9 mouse cellular contexts compared by ENCODE assay signal in genomic region chr2:152197301-152197712, GRCm38 (mm10). TPM values are rescaled to one million over a fixed set of nuclear protein-coding genes. Genes with fewer than 3 reads are reported as not detected.
DNase-seq lines count a peak whose midpoint lies in the region; ATAC-seq and TF ChIP-seq lines count a peak whose summit lies in the region.
"Had no signal": no experiment of that assay in that cellular context is flagged by ENCODE, and none has a peak within 500 bp of the region (broad histone marks: within the 10 kb centered on the region; RNA-seq: fewer than 3 reads in every experiment).

No protein-coding gene starts in this region.

- no peak overlapping the region for H3K4me2 ChIP-seq in forebrain, embryonic 16.5 days (ENCODE audit: low read length)
- no peak overlapping the region for H3K4me2 ChIP-seq in lung, embryonic 14.5 days

- H3K36me3 ChIP-seq in forebrain, embryonic 16.5 days (ENCODE audit: control insufficient read depth, insufficient read depth), result no peaks in the 10 kb centered on the region
- no peaks in the 10 kb centered on the region for H3K36me3 ChIP-seq in lung, embryonic 14.5 days (ENCODE audit: insufficient read depth)
- no peaks in the 10 kb centered on the region for H3K36me3 ChIP-seq in thymus, adult 2 months (ENCODE audit: control insufficient read depth, insufficient read depth, low read length)

- WGBS in forebrain, embryonic 16.5 days, result 44% methylated on average over 10 of the region's 10 CpGs
- 41% methylated on average over 10 of the region's 10 CpGs for WGBS in lung, embryonic 14.5 days
- 51% methylated on average over 10 of the region's 10 CpGs for WGBS in olfactory bulb, adult 2 months
- WGBS in thymus, adult 2 months, result 51% methylated on average over 10 of the region's 10 CpGs

- H3K27ac ChIP-seq in forebrain, embryonic 16.5 days (ENCODE audit: low read length), result peak overlapping the region; percentile 45
- H3K27ac ChIP-seq in lung, embryonic 14.5 days (ENCODE audit: low read depth), result no peak overlapping the region
- no peak overlapping the region for H3K27ac ChIP-seq in olfactory bulb, adult 2 months (ENCODE audit: insufficient read depth, low read depth, low read length)
- H3K27ac ChIP-seq in thymus, adult 2 months (ENCODE audit: control insufficient read depth, insufficient read depth, low read length), result no peak overlapping the region
- H3K27ac ChIP-seq: macrophage had no signal

- TF ChIP-seq POLR2A in olfactory bulb, adult 2 months (IDR thresholded peaks at IDR 0.05; ENCODE audit: insufficient read depth, low read depth, low read length), result no peak
- no peak for TF ChIP-seq POLR2A in thymus, adult 2 months (IDR thresholded peaks at IDR 0.05; ENCODE audit: control insufficient read depth, extremely low read depth, insufficient read depth, low read length, poor library complexity)

- 0 out of 2 replicates have a peak overlapping the region, but pooled peaks have one; percentile 18 for H3K9ac ChIP-seq in forebrain, embryonic 16.5 days (replicated peaks; ENCODE audit: low read depth, low read length)
- H3K9ac ChIP-seq in lung, embryonic 14.5 days, result no peak overlapping the region

- peak; percentile 89 for TF ChIP-seq CTCF in lung, embryonic 14.5 days (IDR thresholded peaks at IDR 0.05; ENCODE audit: low read depth)
- 0 out of 2 replicates have a peak, but pooled peaks have one; percentile 24 for TF ChIP-seq CTCF in olfactory bulb, adult 2 months (IDR thresholded peaks at IDR 0.05; ENCODE audit: insufficient read depth, low read depth, low read length)
- TF ChIP-seq CTCF in thymus, adult 2 months (IDR thresholded peaks at IDR 0.05; ENCODE audit: borderline replicate concordance, control insufficient read depth, extremely low read depth, insufficient read depth, low read length, poor library complexity), result no peak

- H3K27me3 ChIP-seq in forebrain, embryonic 16.5 days (replicated peaks; ENCODE audit: control insufficient read depth, insufficient read depth, low read length), result no peaks in the 10 kb centered on the region
- no peaks in the 10 kb centered on the region for H3K27me3 ChIP-seq in lung, embryonic 14.5 days (ENCODE audit: insufficient read depth, low read length)
- H3K27me3 ChIP-seq in thymus, adult 2 months (ENCODE audit: control insufficient read depth, insufficient read depth, low read length), result no peaks in the 10 kb centered on the region

- peak; percentile 91 for ATAC-seq in forebrain, embryonic 16.5 days
- ATAC-seq in hematopoietic stem cell, adult 5-6 weeks (replicated peaks in 1 of 2; ENCODE audit: insufficient read depth in 1 of 2, low FRiP score in 2 of 2, low TSS enrichment in 1 of 2, low read depth in 1 of 2, poor library complexity in 2 of 2, severe bottlenecking in 2 of 2), result peak; percentile 96
- ATAC-seq in lung, embryonic 14.5 days (ENCODE audit: insufficient read depth), result peak; percentile 78

- H3K9me3 ChIP-seq in forebrain, embryonic 16.5 days (ENCODE audit: control insufficient read depth, low read length), result no peaks in the 10 kb centered on the region
- no peaks in the 10 kb centered on the region for H3K9me3 ChIP-seq in lung, embryonic 14.5 days (ENCODE audit: low read depth, low read length)

- DNase-seq in MN1 (ENCODE audit: low spot score), result peak; percentile 84
- DNase-seq in cerebellum, adult 11-12 months, result peak; percentile 61
- peak; percentile 37 to 85 for DNase-seq in layer of hippocampus, adult 18-20 months (ENCODE audit: low spot score in 2 of 2)
- peak; percentile 91 for DNase-seq in lung, embryonic 14.5 days
- peak; percentile 48 for DNase-seq in thymus, adult 2 months

- H3K4me1 ChIP-seq in forebrain, embryonic 16.5 days (replicated peaks; ENCODE audit: control insufficient read depth, insufficient read depth, low read length), result 0 out of 2 replicates have a peak, but pooled peaks cover 4% of the 10 kb centered on the region
- no peaks in the 10 kb centered on the region for H3K4me1 ChIP-seq in lung, embryonic 14.5 days (ENCODE audit: insufficient read depth)
- no peaks in the 10 kb centered on the region for H3K4me1 ChIP-seq in olfactory bulb, adult 2 months (ENCODE audit: control insufficient read depth, insufficient read depth, low read length)
- H3K4me1 ChIP-seq in thymus, adult 2 months (replicated peaks; ENCODE audit: control insufficient read depth, insufficient read depth, low read length), result no peaks in the 10 kb centered on the region

- no peak overlapping the region for H3K4me3 ChIP-seq in forebrain, embryonic 16.5 days (replicated peaks; ENCODE audit: low read length)
- H3K4me3 ChIP-seq in lung, embryonic 14.5 days (ENCODE audit: low read depth, low read length), result no peak overlapping the region
- H3K4me3 ChIP-seq in olfactory bulb, adult 2 months (ENCODE audit: insufficient read depth, low read depth, low read length), result no peak overlapping the region
- H3K4me3 ChIP-seq in thymus, adult 2 months (ENCODE audit: control insufficient read depth, insufficient read depth, low read length), result no peak overlapping the region

RNA-seq across cellular contexts. Expression of gene Csnk2a1, which starts 29.3 kb away (rescaled TPM):
- 123 and 137 TPM in 2 replicates for polyA plus RNA-seq in forebrain, embryonic 16.5 days (2015; fragmentation: Nextera tagmentation; extraction: Ambion mirVana)
- total RNA-seq in hematopoietic stem cell, adult 5-6 weeks (2017), result 138 and 169 TPM in 2 replicates
- 10 to 100 TPM; 92.6 to 95.5 TPM for total RNA-seq in layer of hippocampus, adult 18-20 months (2021)
- 97.1 and 98.2 TPM in 2 replicates for polyA plus RNA-seq in lung, embryonic 14.5 days (2014; fragmentation: Nextera tagmentation; extraction: Ambion mirVana)
- 208 TPM in 1 of 2 replicates, not detected in the other for polyA plus RNA-seq in olfactory bulb, adult 2 months (2012; ENCODE audit: insufficient read depth, insufficient read length, low replicate concordance, missing spikeins)
- 34.3 and 36.1 TPM in 2 replicates for polyA plus RNA-seq in thymus, adult 2 months (2012; rRNA removed)

RNA-seq across cellular contexts. Expression of gene Tcf15, which starts 53.9 kb away (rescaled TPM):
- polyA plus RNA-seq in forebrain, embryonic 16.5 days (2015; fragmentation: Nextera tagmentation; extraction: Ambion mirVana), result 1.3 and 1.5 TPM in 2 replicates
- total RNA-seq in hematopoietic stem cell, adult 5-6 weeks (2017), result 4.3 and 10.6 TPM in 2 replicates
- 1 to 10 TPM; 2.9 to 3.1 TPM for total RNA-seq in layer of hippocampus, adult 18-20 months (2021)
- 9.9 and 11.0 TPM in 2 replicates for polyA plus RNA-seq in lung, embryonic 14.5 days (2014; fragmentation: Nextera tagmentation; extraction: Ambion mirVana)
- not detected in 2 replicates for polyA plus RNA-seq in olfactory bulb, adult 2 months (2012; ENCODE audit: insufficient read depth, insufficient read length, low replicate concordance, missing spikeins)
- 3.4 and 5.0 TPM in 2 replicates for polyA plus RNA-seq in thymus, adult 2 months (2012; rRNA removed)
- polyA plus RNA-seq: macrophage had no signal
